Mouse (Mus musculus) liver, postnatal 0 days (tissue): ENCODE data around the gene Cacna2d4.

ENCODE experiments used
- CTCF ChIP-seq: sonication (generic); IDR thresholded peaks from 2 replicates; pipeline ENCODE4 v1.5.1; 2016; ENCODE audit warnings: antibody characterized with exemption, low read depth
- EP300 ChIP-seq: IDR thresholded peaks from 2 replicates; pipeline ENCODE4 v1.6.1; 2016; ENCODE audit warnings: antibody characterized with exemption, low read depth, mild to moderate bottlenecking

- TF ChIP-seq EP300 (no peak), CTCF (no peak)
Observed at GRCm38 (mm10) chr6:119233066-119233465, 3.3 kb upstream of the Cacna2d4 start.
